Mouse (Mus musculus) lung, embryonic 15.5 days (tissue): ENCODE measurements around the gene Sec24d. TPM values are rescaled to one million over a fixed set of nuclear protein-coding genes. Genes with fewer than 3 reads are reported as not detected.

Experiments
- ATAC-seq: fragments of 200-750 bp; cut with Nextera tagmentation; 2 replicates; pipeline ENCODE4 v1.8.0; 2017; ENCODE audit warnings: moderate number of reproducible peaks, borderline replicate concordance; ENCODE audit not compliant: low FRiP score, low TSS enrichment; ENCODE audit errors: extremely low read depth
- H3K27ac ChIP-seq: fragments of 300-500 bp; sonication (generic); 2 replicates; pipeline ENCODE4 v1.5.1; 2015; ENCODE audit warnings: moderate library complexity, mild to moderate bottlenecking, inconsistent platforms
- H3K27me3 ChIP-seq: fragments of 300-500 bp; sonication (generic); 2 replicates; pipeline ENCODE4 v1.6.1; 2015; ENCODE audit warnings: inconsistent platforms
- H3K36me3 ChIP-seq: fragments of 300-500 bp; sonication (generic); 2 replicates; pipeline ENCODE4 v1.6.1; 2015; ENCODE audit warnings: inconsistent platforms
- H3K4me1 ChIP-seq: fragments of 300-500 bp; sonication (generic); 2 replicates; pipeline ENCODE4 v1.6.1; 2015; ENCODE audit warnings: inconsistent platforms
- H3K4me2 ChIP-seq: fragments of 300-500 bp; sonication (generic); 2 replicates; pipeline ENCODE4 v1.6.1; 2015; ENCODE audit warnings: inconsistent platforms, mild to moderate bottlenecking, moderate library complexity
- H3K4me3 ChIP-seq: fragments of 300-500 bp; sonication (generic); 2 replicates; pipeline ENCODE4 v1.5.1; 2015; ENCODE audit warnings: mild to moderate bottlenecking, inconsistent platforms
- H3K9ac ChIP-seq: fragments of 300-500 bp; sonication (generic); 2 replicates; pipeline ENCODE4 v1.6.1; 2015; ENCODE audit warnings: inconsistent platforms
- H3K9me3 ChIP-seq: fragments of 300-500 bp; sonication (generic); 2 replicates; pipeline ENCODE4 v1.6.1; 2016; ENCODE audit warnings: inconsistent platforms
- WGBS: fragments of 180-500 bp; shearing (Covaris S2); methylation state at CpG from one replicate; pipeline ENCODE4 v1.1.7; 2015; 5-methylcytosine and 5-hydroxymethylcytosine counted together
- polyA plus RNA-seq: library from polyadenylated mRNA; unstranded; fragments of >200 nt; fragmentation: Nextera tagmentation; extraction: Ambion mirVana; gene quantifications from 2 replicates; pipeline ENCODE4 v1.2.1, GENCODE M21; 2015

Sec24d gene
- polyA plus RNA-seq, 1 experiment from 2014 or later = 75.2 TPM

DNA sequence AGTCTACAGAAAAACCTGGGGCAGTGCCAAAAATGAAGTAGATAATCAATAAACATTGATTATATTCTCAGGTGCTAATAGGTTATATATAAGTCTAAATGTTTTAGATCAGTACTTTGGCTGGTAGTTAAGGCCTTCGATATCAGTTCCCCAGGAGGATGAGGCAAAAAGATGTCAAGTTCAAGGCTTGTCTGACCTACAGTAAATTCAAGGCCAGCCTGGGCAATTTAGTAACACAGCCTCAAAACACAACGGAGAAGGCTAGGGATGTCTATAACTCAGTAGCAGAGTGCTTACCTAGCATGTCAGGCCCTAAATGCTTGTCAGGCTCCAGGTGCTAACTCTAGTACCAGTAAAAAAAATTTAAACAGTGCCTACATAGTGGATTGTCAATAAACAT lies 34.3 kb downstream of the Sec24d start:
- Histone ChIP-seq H3K9ac (no peak overlapping the region), H3K27ac (no peak overlapping the region), H3K9me3 (no peaks in the 10 kb centered on the region), H3K36me3 (peaks cover 54% of the 10 kb centered on the region), H3K4me2 (no peak overlapping the region), H3K4me3 (no peak overlapping the region), H3K4me1 (0 out of 2 replicates have a peak, but pooled peaks cover 3% of the 10 kb centered on the region), H3K27me3 (no peaks in the 10 kb centered on the region)
- no peak for ATAC-seq
- 80% methylated on average over 2 of the region's 2 CpGs for WGBS

DNA sequence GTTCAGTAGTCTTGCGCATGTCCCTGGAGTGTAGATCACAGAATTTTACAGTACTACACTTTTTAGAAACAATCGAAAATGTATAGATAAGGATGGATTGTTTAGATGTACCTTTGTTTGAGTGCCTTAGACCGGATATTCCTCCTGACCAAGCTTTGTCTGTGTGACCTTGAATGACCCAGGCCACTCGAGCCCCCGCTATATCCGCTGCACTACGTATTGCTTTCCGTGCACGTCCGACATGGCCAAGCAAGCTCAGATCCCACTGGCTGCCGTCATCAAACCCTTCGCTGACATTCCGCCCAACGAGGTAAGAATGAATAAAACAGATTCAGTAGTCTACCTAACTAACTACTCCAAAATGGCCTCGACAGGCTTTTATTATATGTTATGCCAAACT lies 38.4 kb downstream of the Sec24d start:
- no peak overlapping the region for H3K4me3 ChIP-seq
- no peaks in the 10 kb centered on the region for H3K27me3 ChIP-seq
- no peaks in the 10 kb centered on the region for H3K9me3 ChIP-seq
- H3K4me1 ChIP-seq = no peaks in the 10 kb centered on the region
- H3K27ac ChIP-seq = no peak overlapping the region
- no peak overlapping the region for H3K9ac ChIP-seq
- H3K4me2 ChIP-seq = no peak overlapping the region
- ATAC-seq = no peak
- peaks cover 50% of the 10 kb centered on the region for H3K36me3 ChIP-seq
- WGBS = 86% methylated on average over 15 of the region's 15 CpGs

- H3K9ac ChIP-seq = no peak overlapping the region
- H3K27me3 ChIP-seq = no peaks in the 10 kb centered on the region
- H3K27ac ChIP-seq = no peak overlapping the region
- H3K36me3 ChIP-seq = peaks cover 32% of the 10 kb centered on the region
- WGBS = 89% methylated on average over 6 of the region's 6 CpGs
- ATAC-seq = no peak
- no peak overlapping the region for H3K4me2 ChIP-seq
- no peak overlapping the region for H3K4me3 ChIP-seq
- no peaks in the 10 kb centered on the region for H3K4me1 ChIP-seq
- no peaks in the 10 kb centered on the region for H3K9me3 ChIP-seq
Observed at GRCm38 (mm10) chr3:123307446-123307845, 40.2 kb downstream of the Sec24d start.

GRCm38 (mm10) chr3:123309141-123309540 lies 41.9 kb downstream of the Sec24d start:
- H3K9ac ChIP-seq = no peak overlapping the region
- no peaks in the 10 kb centered on the region for H3K9me3 ChIP-seq
- H3K27ac ChIP-seq = no peak overlapping the region
- no peaks in the 10 kb centered on the region for H3K27me3 ChIP-seq
- 73% methylated on average over 6 of the region's 6 CpGs for WGBS
- H3K36me3 ChIP-seq = peaks cover 21% of the 10 kb centered on the region
- no peak for ATAC-seq
- H3K4me3 ChIP-seq = no peak overlapping the region
- no peak overlapping the region for H3K4me2 ChIP-seq
- H3K4me1 ChIP-seq = peaks cover 4% of the 10 kb centered on the region; the same call in 1 of the 2 replicates

- H3K4me3 ChIP-seq = no peak overlapping the region
- no peaks in the 10 kb centered on the region for H3K27me3 ChIP-seq
- 75% methylated on average over 9 of the region's 9 CpGs for WGBS
- peaks cover 12% of the 10 kb centered on the region; the same call in 1 of the 2 replicates for H3K36me3 ChIP-seq
- no peak overlapping the region for H3K9ac ChIP-seq
- ATAC-seq = no peak
- no peak overlapping the region for H3K4me2 ChIP-seq
- H3K4me1 ChIP-seq = peaks cover 4% of the 10 kb centered on the region; the same call in 1 of the 2 replicates
- no peaks in the 10 kb centered on the region for H3K9me3 ChIP-seq
- H3K27ac ChIP-seq = no peak overlapping the region
Observed at GRCm38 (mm10) chr3:123312477-123313062, 45.3 kb downstream of the Sec24d start.

GRCm38 (mm10) chr3:123313477-123313876 lies 46.2 kb downstream of the Sec24d start:
- WGBS = 35% methylated on average over 5 of the region's 5 CpGs

GRCm38 (mm10) chr3:123313920-123314614 lies 46.8 kb downstream of the Sec24d start:
- H3K36me3 ChIP-seq = peaks cover 14% of the 10 kb centered on the region; the same call in 1 of the 2 replicates

More at GRCm38 (mm10) chr3:123313477-123313876, 46.2 kb downstream of the Sec24d start:
- H3K27me3 ChIP-seq = no peaks in the 10 kb centered on the region
- H3K9ac ChIP-seq = no peak overlapping the region
- no peaks in the 10 kb centered on the region for H3K9me3 ChIP-seq
- H3K36me3 ChIP-seq = peaks cover 14% of the 10 kb centered on the region; the same call in 1 of the 2 replicates
- peaks cover 4% of the 10 kb centered on the region; the same call in 1 of the 2 replicates for H3K4me1 ChIP-seq
- H3K4me2 ChIP-seq = no peak overlapping the region
- H3K27ac ChIP-seq = no peak overlapping the region
- H3K4me3 ChIP-seq = no peak overlapping the region
- ATAC-seq = no peak

GRCm38 (mm10) chr3:123316066-123316465 lies 48.8 kb downstream of the Sec24d start:
- Histone ChIP-seq H3K27me3 (no peaks in the 10 kb centered on the region), H3K9me3 (no peaks in the 10 kb centered on the region), H3K36me3 (0 out of 2 replicates have a peak, but pooled peaks cover 5% of the 10 kb centered on the region), H3K27ac (no peak overlapping the region), H3K4me3 (no peak overlapping the region), H3K4me2 (no peak overlapping the region), H3K9ac (no peak overlapping the region), H3K4me1 (peaks cover 4% of the 10 kb centered on the region; the same call in 1 of the 2 replicates)
- WGBS = 70% methylated on average over 6 of the region's 6 CpGs
- no peak for ATAC-seq

More at GRCm38 (mm10) chr3:123313920-123314614, 46.8 kb downstream of the Sec24d start:
- H3K9me3 ChIP-seq = no peaks in the 10 kb centered on the region
- no peak overlapping the region for H3K27ac ChIP-seq
- no peak overlapping the region for H3K4me2 ChIP-seq
- H3K4me1 ChIP-seq = peaks cover 4% of the 10 kb centered on the region; the same call in 1 of the 2 replicates
- no peak overlapping the region for H3K4me3 ChIP-seq
- H3K27me3 ChIP-seq = no peaks in the 10 kb centered on the region
- 29% methylated on average over 12 of the region's 12 CpGs for WGBS
- no peak for ATAC-seq
- H3K9ac ChIP-seq = no peak overlapping the region

- WGBS = 53% methylated on average over 9 of the region's 9 CpGs
- peaks cover 4% of the 10 kb centered on the region; the same call in 1 of the 2 replicates for H3K4me1 ChIP-seq
- no peaks in the 10 kb centered on the region for H3K9me3 ChIP-seq
- H3K9ac ChIP-seq = no peak overlapping the region
- no peak overlapping the region for H3K4me3 ChIP-seq
- 0 out of 2 replicates have a peak, but pooled peaks cover 5% of the 10 kb centered on the region for H3K36me3 ChIP-seq
- H3K27me3 ChIP-seq = no peaks in the 10 kb centered on the region
- no peak overlapping the region for H3K27ac ChIP-seq
- no peak overlapping the region for H3K4me2 ChIP-seq
- ATAC-seq = no peak
Observed at GRCm38 (mm10) chr3:123317081-123317480, 49.8 kb downstream of the Sec24d start.

- Histone ChIP-seq H3K4me1 (0 out of 2 replicates have a peak, but pooled peaks cover 5% of the 10 kb centered on the region), H3K9ac (no peak overlapping the region), H3K27ac (no peak overlapping the region), H3K4me3 (no peak overlapping the region), H3K4me2 (no peak overlapping the region), H3K9me3 (no peaks in the 10 kb centered on the region), H3K27me3 (no peaks in the 10 kb centered on the region), H3K36me3 (0 out of 2 replicates have a peak, but pooled peaks cover 5% of the 10 kb centered on the region)
- ATAC-seq = no peak
- WGBS = 76% methylated on average over 9 of the region's 9 CpGs
Observed at GRCm38 (mm10) chr3:123320341-123320740, 53.1 kb downstream of the Sec24d start.

DNA sequence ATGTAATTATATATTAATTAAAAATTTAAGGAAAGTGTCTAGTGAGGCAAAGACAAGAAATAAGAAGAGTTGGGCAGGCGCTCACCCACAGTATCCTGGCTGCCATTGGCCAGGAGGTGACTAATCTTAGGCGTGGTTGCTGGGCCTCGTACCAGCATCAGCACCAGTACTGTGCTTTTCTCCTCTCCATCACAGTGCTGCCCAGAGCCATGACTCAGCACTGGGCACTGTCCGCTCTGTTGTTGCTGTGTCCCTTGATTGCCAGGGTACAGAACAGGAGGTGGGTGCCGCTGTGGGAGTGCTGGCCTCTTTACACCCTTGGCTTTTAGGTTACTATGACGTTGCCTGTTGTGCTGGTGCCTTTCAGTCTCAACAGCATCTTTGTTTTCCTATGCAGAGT lies 54.4 kb downstream of the Sec24d start:
- WGBS = 84% methylated on average over 6 of the region's 6 CpGs
- Histone ChIP-seq H3K9ac (no peak overlapping the region), H3K9me3 (no peaks in the 10 kb centered on the region), H3K27me3 (no peaks in the 10 kb centered on the region), H3K27ac (no peak overlapping the region), H3K4me3 (no peak overlapping the region), H3K4me1 (0 out of 2 replicates have a peak, but pooled peaks cover 5% of the 10 kb centered on the region), H3K4me2 (no peak overlapping the region), H3K36me3 (0 out of 2 replicates have a peak, but pooled peaks cover 5% of the 10 kb centered on the region)
- no peak for ATAC-seq

- no peak for ATAC-seq
- no peak overlapping the region for H3K27ac ChIP-seq
- 47% methylated on average over 1 of the region's 1 CpGs for WGBS
Observed at GRCm38 (mm10) chr3:123322147-123322546, 54.9 kb downstream of the Sec24d start.

More at GRCm38 (mm10) chr3:123322147-123322546, 54.9 kb downstream of the Sec24d start:
- H3K9ac ChIP-seq = no peak overlapping the region
- H3K36me3 ChIP-seq = 0 out of 2 replicates have a peak, but pooled peaks cover 6% of the 10 kb centered on the region
- H3K4me1 ChIP-seq = 0 out of 2 replicates have a peak, but pooled peaks cover 5% of the 10 kb centered on the region
- H3K4me2 ChIP-seq = no peak overlapping the region
- no peaks in the 10 kb centered on the region for H3K27me3 ChIP-seq
- no peaks in the 10 kb centered on the region for H3K9me3 ChIP-seq
- no peak overlapping the region for H3K4me3 ChIP-seq
